Mouse (Mus musculus): ENCODE results near the gene Tshr. TPM values are rescaled to one million over a fixed set of nuclear protein-coding genes. Genes with fewer than 3 reads are reported as not detected.
"Not testable (repeated sequence)": the region's sequence is repeated elsewhere in the genome, so short reads cannot be mapped to it uniquely, and the experiment has no call there.

Gene Tshr
- polyA plus RNA-seq (2015; fragmentation: Nextera tagmentation; extraction: Ambion mirVana) = 0.41 and 0.50 TPM in 2 replicates

- Histone ChIP-seq H3K9me3 (replicated peaks; ENCODE audit: control insufficient read depth, low read length) (no peaks in the 10 kb centered on the region), H3K4me3 (replicated peaks; ENCODE audit: low read length) (peak within 1 kb of the TSS; percentile 79), H3K9ac (ENCODE audit: low read length) (peak within 1 kb of the TSS; percentile 76), H3K4me1 (ENCODE audit: control insufficient read depth, insufficient read depth, low read length) (no peaks in the 10 kb centered on the region; the same call in none of the 2 replicates), H3K4me2 (ENCODE audit: low read depth, low read length) (peak within 1 kb of the TSS; percentile 92), H3K27ac (ENCODE audit: low read length) (no peak within 1 kb of the TSS), H3K27me3 (ENCODE audit: control insufficient read depth, insufficient read depth, low read length) (no peaks in the 10 kb centered on the region), H3K36me3 (ENCODE audit: control insufficient read depth, insufficient read depth, low read length) (no peaks in the 10 kb centered on the region)
- ATAC-seq (ENCODE audit: insufficient read depth, low FRiP score) = peak; percentile 100
- 1% methylated on average over 27 of the region's 27 CpGs for WGBS
Observed at GRCm38 (mm10) chr12:91384281-91385017, at the start of gene Tshr, which contains the start of gene Cep128. Gene Tshr, plus strand, starts transcription at chr12:91384563. Gene Cep128, minus strand, starts transcription at chr12:91384409.

DNA sequence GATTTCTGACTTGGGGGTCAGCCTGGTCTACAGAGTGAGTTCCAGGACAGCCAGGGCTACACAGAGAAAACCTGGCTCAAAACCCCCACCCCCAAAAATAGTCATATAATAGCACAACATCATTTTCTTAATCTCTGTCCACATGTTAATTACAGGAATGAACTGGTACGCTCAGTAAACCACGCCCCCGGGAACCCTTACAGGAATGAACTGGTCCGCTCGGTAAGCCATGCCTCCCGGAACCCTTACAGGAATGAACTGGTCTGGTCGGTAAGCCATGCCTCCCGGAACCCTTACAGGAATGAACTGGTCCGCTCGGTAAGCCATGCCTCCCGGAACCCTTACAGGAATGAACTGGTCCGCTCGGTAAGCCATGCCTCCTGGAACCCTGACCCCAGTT is 45.7 kb upstream of the Tshr start:
- H3K9me3 ChIP-seq (replicated peaks; ENCODE audit: control insufficient read depth, low read length); H3K4me2 ChIP-seq (ENCODE audit: low read depth, low read length); H3K27ac ChIP-seq (ENCODE audit: low read length); H3K4me3 ChIP-seq (replicated peaks; ENCODE audit: low read length); ATAC-seq (ENCODE audit: insufficient read depth, low FRiP score); H3K4me1 ChIP-seq (ENCODE audit: control insufficient read depth, insufficient read depth, low read length); H3K27me3 ChIP-seq (ENCODE audit: control insufficient read depth, insufficient read depth, low read length); H3K36me3 ChIP-seq (ENCODE audit: control insufficient read depth, insufficient read depth, low read length); H3K9ac ChIP-seq (ENCODE audit: low read length): not testable (repeated sequence)
- WGBS = 95% methylated on average over 13 of the region's 13 CpGs

GRCm38 (mm10) chr12:91353783-91354182 is 30.6 kb upstream of the Tshr start:
- Histone ChIP-seq H3K27ac (ENCODE audit: low read length) (no peak overlapping the region), H3K4me3 (replicated peaks; ENCODE audit: low read length) (no peak overlapping the region), H3K9me3 (replicated peaks; ENCODE audit: control insufficient read depth, low read length) (no peaks in the 10 kb centered on the region), H3K9ac (ENCODE audit: low read length) (no peak overlapping the region), H3K27me3 (ENCODE audit: control insufficient read depth, insufficient read depth, low read length) (no peaks in the 10 kb centered on the region), H3K36me3 (ENCODE audit: control insufficient read depth, insufficient read depth, low read length) (no peaks in the 10 kb centered on the region), H3K4me2 (ENCODE audit: low read depth, low read length) (no peak overlapping the region), H3K4me1 (ENCODE audit: control insufficient read depth, insufficient read depth, low read length) (no peaks in the 10 kb centered on the region)
- no peak for ATAC-seq (ENCODE audit: insufficient read depth, low FRiP score)
- WGBS = 82% methylated on average over 8 of the region's 8 CpGs

DNA sequence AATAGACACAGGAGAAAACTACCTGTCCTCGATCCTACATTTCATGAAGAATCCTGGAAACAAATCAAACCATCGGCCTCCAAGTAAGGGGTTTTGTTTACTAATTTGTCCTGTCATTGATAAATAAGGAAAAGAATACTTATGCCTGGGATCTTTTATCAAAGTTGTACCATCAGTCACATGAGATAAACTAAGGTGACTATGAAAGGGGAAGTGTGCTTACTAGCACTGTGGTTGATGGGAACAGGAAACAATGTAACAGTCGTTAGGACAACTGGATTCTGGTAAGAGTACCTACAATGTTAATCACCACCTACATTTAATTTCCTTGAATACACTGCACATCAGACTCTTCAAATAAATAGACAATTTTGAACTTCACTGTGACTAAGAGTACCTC is 15.2 kb upstream of the Tshr start:
- Histone ChIP-seq H3K27me3 (ENCODE audit: control insufficient read depth, insufficient read depth, low read length) (no peaks in the 10 kb centered on the region), H3K4me3 (replicated peaks; ENCODE audit: low read length) (no peak overlapping the region), H3K36me3 (ENCODE audit: control insufficient read depth, insufficient read depth, low read length) (no peaks in the 10 kb centered on the region), H3K9ac (ENCODE audit: low read length) (no peak overlapping the region), H3K4me2 (ENCODE audit: low read depth, low read length) (no peak overlapping the region), H3K27ac (ENCODE audit: low read length) (no peak overlapping the region), H3K9me3 (replicated peaks; ENCODE audit: control insufficient read depth, low read length) (no peaks in the 10 kb centered on the region), H3K4me1 (ENCODE audit: control insufficient read depth, insufficient read depth, low read length) (no peaks in the 10 kb centered on the region)
- ATAC-seq (ENCODE audit: insufficient read depth, low FRiP score) = no peak
- WGBS = 73% methylated on average over 3 of the region's 3 CpGs

GRCm38 (mm10) chr12:91383516-91384264 is 673 bp upstream of the Tshr start:
- Histone ChIP-seq H3K4me3 (replicated peaks; ENCODE audit: low read length) (peak overlapping the region; percentile 79), H3K9ac (ENCODE audit: low read length) (peak overlapping the region; percentile 76), H3K27me3 (ENCODE audit: control insufficient read depth, insufficient read depth, low read length) (no peaks in the 10 kb centered on the region), H3K9me3 (replicated peaks; ENCODE audit: control insufficient read depth, low read length) (no peaks in the 10 kb centered on the region), H3K4me2 (ENCODE audit: low read depth, low read length) (peak overlapping the region; percentile 92), H3K4me1 (ENCODE audit: control insufficient read depth, insufficient read depth, low read length) (no peaks in the 10 kb centered on the region; the same call in none of the 2 replicates), H3K36me3 (ENCODE audit: control insufficient read depth, insufficient read depth, low read length) (no peaks in the 10 kb centered on the region), H3K27ac (ENCODE audit: low read length) (no peak overlapping the region)
- 4% methylated on average over 22 of the region's 22 CpGs for WGBS
- ATAC-seq (ENCODE audit: insufficient read depth, low FRiP score) = peak; percentile 57

GRCm38 (mm10) chr12:91400232-91401048 is 16.1 kb downstream of the Tshr start:
- ATAC-seq (ENCODE audit: insufficient read depth, low FRiP score) = peak; percentile 90
- under 1% methylated on average over 38 of the region's 38 CpGs for WGBS
- Histone ChIP-seq H3K4me2 (ENCODE audit: low read depth, low read length) (peak overlapping the region; percentile 94), H3K9ac (ENCODE audit: low read length) (peak overlapping the region; percentile 64), H3K4me3 (replicated peaks; ENCODE audit: low read length) (peak overlapping the region; percentile 55), H3K9me3 (replicated peaks; ENCODE audit: control insufficient read depth, low read length) (no peaks in the 10 kb centered on the region), H3K36me3 (ENCODE audit: control insufficient read depth, insufficient read depth, low read length) (no peaks in the 10 kb centered on the region), H3K27ac (ENCODE audit: low read length) (no peak overlapping the region), H3K4me1 (ENCODE audit: control insufficient read depth, insufficient read depth, low read length) (peaks cover 4% of the 10 kb centered on the region; the same call in 1 of the 2 replicates), H3K27me3 (ENCODE audit: control insufficient read depth, insufficient read depth, low read length) (peaks cover 16% of the 10 kb centered on the region)

DNA sequence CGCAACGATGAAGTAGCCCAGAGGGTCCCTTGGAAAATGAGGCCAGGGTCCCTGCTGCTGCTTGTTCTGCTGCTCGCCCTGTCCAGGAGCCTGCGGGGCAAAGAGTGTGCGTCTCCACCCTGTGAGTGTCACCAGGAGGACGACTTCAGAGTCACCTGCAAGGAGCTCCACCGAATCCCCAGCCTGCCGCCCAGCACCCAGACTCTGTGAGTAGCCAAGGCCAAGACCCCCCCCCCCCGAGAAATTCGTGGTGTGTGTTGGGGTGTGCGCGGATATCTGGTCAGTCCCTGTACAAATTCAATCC is 16.6 kb downstream of the Tshr start:
- peak; percentile 8; the same call in 1 of the 2 replicates for ATAC-seq (ENCODE audit: insufficient read depth, low FRiP score)
- 7% methylated on average over 12 of the region's 12 CpGs for WGBS

DNA sequence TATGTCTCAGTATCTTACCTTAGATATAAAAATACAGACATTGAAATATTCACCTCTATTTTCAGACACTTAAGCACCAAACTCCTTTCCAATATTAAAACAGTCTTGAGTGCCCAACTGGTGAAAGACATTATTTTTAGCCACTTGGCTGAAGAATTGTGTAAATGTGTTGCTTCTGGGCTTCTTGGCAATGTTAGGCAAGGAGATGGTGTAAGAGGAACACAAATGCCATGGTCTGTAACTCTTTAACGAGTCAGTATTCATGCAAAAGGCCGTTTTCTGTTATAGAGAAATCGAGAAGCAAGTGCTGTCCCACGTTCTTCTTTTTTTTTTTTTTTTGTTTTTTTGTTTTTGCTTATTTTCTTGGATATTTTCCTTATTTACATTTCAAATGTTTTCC is 25.9 kb downstream of the Tshr start:
- Histone ChIP-seq H3K27me3 (ENCODE audit: control insufficient read depth, insufficient read depth, low read length) (no peaks in the 10 kb centered on the region), H3K36me3 (ENCODE audit: control insufficient read depth, insufficient read depth, low read length) (no peaks in the 10 kb centered on the region), H3K4me3 (replicated peaks; ENCODE audit: low read length) (no peak overlapping the region), H3K9me3 (replicated peaks; ENCODE audit: control insufficient read depth, low read length) (no peaks in the 10 kb centered on the region), H3K4me2 (ENCODE audit: low read depth, low read length) (no peak overlapping the region), H3K9ac (ENCODE audit: low read length) (no peak overlapping the region), H3K27ac (ENCODE audit: low read length) (no peak overlapping the region), H3K4me1 (ENCODE audit: control insufficient read depth, insufficient read depth, low read length) (no peaks in the 10 kb centered on the region)
- WGBS = 89% methylated on average over 4 of the region's 4 CpGs
- no peak for ATAC-seq (ENCODE audit: insufficient read depth, low FRiP score)

More for the DNA sequence above, 16.6 kb downstream of the Tshr start:
- H3K4me1 ChIP-seq (ENCODE audit: control insufficient read depth, insufficient read depth, low read length) = peaks cover 4% of the 10 kb centered on the region; the same call in 1 of the 2 replicates
- H3K9me3 ChIP-seq (replicated peaks; ENCODE audit: control insufficient read depth, low read length) = no peaks in the 10 kb centered on the region
- no peak overlapping the region for H3K27ac ChIP-seq (ENCODE audit: low read length)
- no peaks in the 10 kb centered on the region for H3K36me3 ChIP-seq (ENCODE audit: control insufficient read depth, insufficient read depth, low read length)
- peak overlapping the region; percentile 94 for H3K4me2 ChIP-seq (ENCODE audit: low read depth, low read length)
- peak overlapping the region; percentile 64 for H3K9ac ChIP-seq (ENCODE audit: low read length)
- H3K27me3 ChIP-seq (ENCODE audit: control insufficient read depth, insufficient read depth, low read length) = peaks cover 16% of the 10 kb centered on the region
- peak overlapping the region; percentile 55 for H3K4me3 ChIP-seq (replicated peaks; ENCODE audit: low read length)

Data from stomach, embryonic 16.5 days (tissue).